Mouse (Mus musculus) midbrain, embryonic 12.5 days (tissue): ENCODE measurements at regions not wholly inside any gene's neighbourhood (a gene's known extent, or its start where the extent isn't known, plus 50 kb on each side); places are given as distances from the start of the nearest gene placed in this dataset.

Experiments
- ATAC-seq: fragments of 200-750 bp; cut with Nextera tagmentation; 2 replicates; pipeline ENCODE4 v1.8.0; 2017; ENCODE audit warnings: low read depth, moderate TSS enrichment, moderate library complexity; ENCODE audit not compliant: low FRiP score
- H3K27ac ChIP-seq: fragments of 300-500 bp; sonication (generic); replicated peaks from 2 replicates; pipeline ENCODE4 v1.5.1; 2016; ENCODE audit warnings: mild to moderate bottlenecking
- H3K27me3 ChIP-seq: fragments of 300-500 bp; sonication (generic); 2 replicates; pipeline ENCODE4 v1.6.1; 2016; ENCODE audit warnings: mild to moderate bottlenecking
- H3K36me3 ChIP-seq: fragments of 300-500 bp; sonication (generic); 2 replicates; pipeline ENCODE4 v1.6.1; 2016
- H3K4me1 ChIP-seq: fragments of 300-500 bp; sonication (generic); 2 replicates; pipeline ENCODE4 v1.6.1; 2016
- H3K4me2 ChIP-seq: fragments of 300-500 bp; sonication (generic); replicated peaks from 2 replicates; pipeline ENCODE4 v1.6.1; 2016; ENCODE audit warnings: mild to moderate bottlenecking, moderate library complexity
- H3K4me3 ChIP-seq: fragments of 300-500 bp; sonication (generic); 2 replicates; pipeline ENCODE4 v1.5.1; 2016; ENCODE audit warnings: mild to moderate bottlenecking
- H3K9ac ChIP-seq: fragments of 300-500 bp; sonication (generic); replicated peaks from 2 replicates; pipeline ENCODE4 v1.6.1; 2016; ENCODE audit warnings: mild to moderate bottlenecking, moderate library complexity
- H3K9me3 ChIP-seq: fragments of 300-500 bp; sonication (generic); 2 replicates; pipeline ENCODE4 v1.6.1; 2016; ENCODE audit warnings: mild to moderate bottlenecking
- WGBS: fragments of 180-500 bp; shearing (Covaris S2); methylation state at CpG from one replicate; pipeline ENCODE4 v1.1.7; 2016; 5-methylcytosine and 5-hydroxymethylcytosine counted together

DNA sequence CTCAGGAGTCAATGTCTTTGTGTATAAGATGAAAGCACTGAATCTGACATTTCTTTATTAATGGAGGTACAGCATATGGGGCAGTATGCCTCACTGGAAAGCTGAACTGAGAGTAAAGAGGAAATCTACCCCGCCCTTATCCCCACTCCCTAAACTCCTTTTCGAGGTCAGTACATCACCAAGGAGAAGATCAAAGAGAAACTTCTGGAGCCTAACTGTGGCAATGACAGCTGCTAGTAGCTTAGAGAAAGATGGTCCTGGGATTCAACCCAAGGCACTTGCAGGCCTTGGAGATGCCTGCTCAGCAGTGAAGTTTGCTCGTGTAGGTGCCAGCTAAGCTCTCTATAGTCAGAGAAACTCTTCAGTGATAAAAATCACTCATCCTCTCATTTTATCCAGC lies 75.8 kb upstream of the Sesn3 start:
- Histone ChIP-seq H3K27me3 (no peaks in the 10 kb centered on the region), H3K4me3 (no peak overlapping the region), H3K27ac (no peak overlapping the region), H3K4me2 (no peak overlapping the region), H3K9me3 (no peaks in the 10 kb centered on the region), H3K36me3 (no peaks in the 10 kb centered on the region), H3K9ac (no peak overlapping the region), H3K4me1 (no peaks in the 10 kb centered on the region)
- WGBS = 76% methylated on average over 3 of the region's 3 CpGs
- ATAC-seq = no peak

DNA sequence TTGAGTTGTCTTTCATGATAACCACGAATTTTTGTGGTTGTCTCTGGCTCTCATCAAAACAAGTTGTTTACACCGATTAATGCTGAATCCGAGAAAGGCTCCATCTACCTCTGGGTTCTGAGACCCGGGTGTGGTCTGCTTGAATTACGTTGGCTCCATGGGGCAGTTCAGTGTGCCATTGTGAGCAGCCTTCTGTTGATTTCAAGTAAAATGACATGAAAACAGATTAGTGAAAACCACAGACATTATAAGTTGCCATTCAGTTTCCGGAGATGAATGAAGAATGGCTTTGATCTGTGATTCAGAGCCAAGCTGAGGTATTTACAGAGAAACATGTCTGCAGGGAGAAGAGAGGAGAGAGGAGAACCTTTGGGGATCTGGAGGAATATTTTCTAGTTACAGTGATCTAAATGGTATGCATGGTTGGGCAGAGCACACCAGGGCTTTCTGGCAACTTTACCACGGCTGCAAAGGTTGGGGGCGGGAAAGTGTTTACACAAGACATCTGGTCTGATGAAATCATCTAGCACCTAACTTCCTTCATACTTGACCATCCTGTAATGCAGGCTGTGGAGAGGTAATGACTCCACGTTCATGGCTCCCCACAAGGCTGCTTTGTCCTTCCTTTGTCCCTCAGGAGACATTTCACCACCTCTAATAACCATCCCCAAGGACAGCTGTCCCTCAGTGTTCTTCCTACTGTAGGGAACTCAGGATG lies 74.7 kb upstream of the Sesn3 start:
- no peak for ATAC-seq
- H3K27ac ChIP-seq = no peak overlapping the region
- H3K36me3 ChIP-seq = no peaks in the 10 kb centered on the region
- H3K9me3 ChIP-seq = no peaks in the 10 kb centered on the region
- H3K4me1 ChIP-seq = no peaks in the 10 kb centered on the region
- no peak overlapping the region for H3K4me2 ChIP-seq
- no peak overlapping the region for H3K9ac ChIP-seq
- no peak overlapping the region for H3K4me3 ChIP-seq
- no peaks in the 10 kb centered on the region for H3K27me3 ChIP-seq
- WGBS = 71% methylated on average over 9 of the region's 9 CpGs

DNA sequence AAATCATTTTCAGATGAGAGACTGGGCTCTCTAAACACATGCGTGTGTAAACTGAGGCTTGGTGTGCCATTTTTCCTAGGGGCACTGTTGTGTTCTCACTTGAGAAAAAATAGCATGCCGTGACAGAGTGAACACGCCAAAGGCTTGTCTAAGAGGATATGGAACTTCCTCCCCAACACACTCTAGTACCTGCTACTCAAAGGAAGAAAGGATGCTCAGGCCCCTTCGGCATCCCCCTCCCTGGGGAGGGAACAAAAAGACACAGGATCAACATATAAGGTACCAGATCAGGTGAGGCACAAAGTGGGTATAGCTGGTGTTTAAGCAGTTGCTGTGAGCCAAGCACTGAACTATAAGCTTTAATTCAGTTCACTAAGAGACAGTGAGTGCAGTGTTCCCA lies 74.0 kb upstream of the Sesn3 start:
- Histone ChIP-seq H3K4me3 (no peak overlapping the region), H3K36me3 (no peaks in the 10 kb centered on the region), H3K4me1 (no peaks in the 10 kb centered on the region), H3K4me2 (no peak overlapping the region), H3K27me3 (no peaks in the 10 kb centered on the region), H3K27ac (no peak overlapping the region), H3K9ac (no peak overlapping the region), H3K9me3 (no peaks in the 10 kb centered on the region)
- no peak for ATAC-seq
- whole genome bisulfite sequencing = 88% methylated on average over 4 of the region's 4 CpGs

DNA sequence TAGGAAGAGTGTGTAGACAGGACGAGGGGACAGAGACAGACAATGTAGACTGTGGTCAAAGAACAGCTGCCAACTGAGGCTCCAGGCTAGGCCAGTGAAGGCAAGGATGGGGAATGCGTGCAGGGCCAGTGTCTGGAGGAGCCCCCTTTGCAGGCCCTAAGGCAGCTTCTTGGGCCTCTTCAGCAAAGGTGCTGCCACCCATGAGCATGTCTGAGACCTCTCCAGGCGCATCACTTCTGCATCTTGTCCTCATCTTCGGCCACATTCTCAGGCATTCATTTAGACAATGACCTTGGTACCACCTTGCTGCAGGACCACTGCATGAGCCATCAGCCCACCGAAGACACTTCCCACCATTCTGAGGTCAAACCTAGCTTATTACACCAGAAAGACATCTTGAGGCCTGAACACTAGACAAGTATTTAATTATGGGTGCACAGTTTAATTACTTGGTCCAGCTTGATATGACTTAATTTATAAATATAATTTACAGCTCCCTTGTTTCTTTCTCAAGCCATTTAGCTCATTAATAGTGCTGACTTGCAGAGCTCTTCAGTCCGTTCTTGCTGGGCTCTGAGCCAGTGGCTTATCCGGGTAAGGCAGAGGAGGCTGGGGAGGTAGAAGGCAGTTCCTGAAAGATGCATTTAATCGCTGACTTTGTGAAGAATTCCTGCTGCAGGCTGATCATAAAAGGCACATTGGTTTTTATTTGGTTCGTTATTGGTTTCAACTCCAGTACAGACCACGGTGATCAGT lies 72.1 kb upstream of the Sesn3 start:
- Histone ChIP-seq H3K27me3 (no peaks in the 10 kb centered on the region), H3K4me3 (no peak overlapping the region), H3K4me1 (no peaks in the 10 kb centered on the region), H3K9ac (no peak overlapping the region), H3K4me2 (no peak overlapping the region), H3K36me3 (no peaks in the 10 kb centered on the region), H3K27ac (no peak overlapping the region), H3K9me3 (no peaks in the 10 kb centered on the region)
- 90% methylated on average over 10 of the region's 10 CpGs for WGBS
- no peak for ATAC-seq

DNA sequence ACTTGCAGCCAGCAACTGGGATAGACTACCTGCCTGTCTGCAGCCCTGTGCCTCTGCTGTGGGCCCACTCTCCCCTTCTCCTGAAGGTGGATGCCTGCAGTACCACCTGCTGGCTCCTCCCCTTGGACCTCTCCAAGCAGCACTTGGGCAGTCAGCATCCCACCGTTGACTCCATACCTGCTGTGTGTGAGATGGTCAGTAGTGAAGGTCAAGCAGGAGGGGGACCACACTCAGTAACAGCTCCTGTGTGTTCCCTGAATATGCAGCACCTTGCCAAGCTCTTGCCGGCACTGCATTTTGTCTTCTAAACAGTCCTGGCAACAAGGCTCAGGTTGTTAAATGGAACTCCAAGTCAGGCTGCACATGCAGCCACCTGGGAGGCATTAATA lies 71.6 kb upstream of the Sesn3 start:
- Histone ChIP-seq H3K9ac (no peak overlapping the region), H3K36me3 (no peaks in the 10 kb centered on the region), H3K27ac (no peak overlapping the region), H3K27me3 (no peaks in the 10 kb centered on the region), H3K4me3 (no peak overlapping the region), H3K4me1 (no peaks in the 10 kb centered on the region), H3K9me3 (no peaks in the 10 kb centered on the region), H3K4me2 (no peak overlapping the region)
- no peak for ATAC-seq
- WGBS = 77% methylated on average over 2 of the region's 2 CpGs

DNA sequence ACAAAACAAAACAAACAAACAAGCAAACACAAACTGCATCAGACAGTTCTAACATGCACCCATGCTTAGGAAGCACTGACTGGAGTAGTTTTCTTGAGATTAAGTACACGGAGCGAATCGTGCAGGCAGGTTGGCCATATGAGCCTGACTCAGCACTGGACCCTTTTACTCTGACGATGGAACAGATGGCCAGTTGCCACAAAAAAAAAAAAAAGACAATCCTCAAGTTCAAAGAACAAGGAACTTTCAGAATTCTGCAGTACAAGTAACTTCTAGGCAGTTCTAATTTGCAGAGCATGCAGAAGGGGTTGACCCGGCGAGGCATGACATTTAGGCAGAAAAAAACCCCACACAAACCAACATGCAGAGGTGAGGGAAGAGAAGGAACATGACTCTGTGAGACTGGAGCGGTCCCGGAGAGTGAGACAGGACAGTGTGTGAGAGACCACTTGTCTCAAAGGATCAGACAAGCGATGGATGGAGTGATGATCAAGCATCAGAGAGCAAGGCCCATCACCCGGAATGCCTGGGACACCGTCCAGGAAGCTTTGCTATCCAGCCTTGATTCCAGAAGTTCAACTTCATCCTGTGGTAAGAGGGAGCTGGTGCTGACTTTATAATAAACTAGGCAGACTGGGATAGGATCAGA lies 71.0 kb upstream of the Sesn3 start:
- Histone ChIP-seq H3K36me3 (no peaks in the 10 kb centered on the region), H3K4me3 (no peak overlapping the region), H3K27me3 (no peaks in the 10 kb centered on the region), H3K9me3 (no peaks in the 10 kb centered on the region), H3K9ac (no peak overlapping the region), H3K4me2 (no peak overlapping the region), H3K27ac (no peak overlapping the region), H3K4me1 (no peaks in the 10 kb centered on the region)
- no peak for ATAC-seq
- 90% methylated on average over 11 of the region's 11 CpGs for WGBS

DNA sequence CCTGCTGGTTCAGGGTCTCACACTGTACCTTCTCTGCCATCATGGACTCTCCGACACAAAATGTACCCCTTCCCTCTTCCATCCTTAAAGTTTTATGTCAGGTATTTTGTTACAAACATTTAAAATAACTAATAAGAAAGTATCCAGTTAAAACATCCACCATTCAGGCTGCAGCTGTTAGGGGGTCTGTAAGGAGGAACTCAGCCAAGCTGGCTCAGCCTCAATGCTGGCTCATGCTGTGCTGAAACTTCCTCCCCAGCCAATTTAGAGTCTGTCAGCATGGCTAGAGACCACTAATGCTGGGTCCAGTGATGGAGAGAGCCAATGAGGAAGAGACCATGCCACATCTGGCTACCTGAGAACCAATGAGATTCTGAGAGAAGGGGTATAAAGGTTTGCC lies 70.0 kb upstream of the Sesn3 start:
- no peak overlapping the region for H3K4me3 ChIP-seq
- no peak overlapping the region for H3K9ac ChIP-seq
- 89% methylated on average over 1 of the region's 1 CpGs for WGBS
- no peak overlapping the region for H3K27ac ChIP-seq
- H3K36me3 ChIP-seq = no peaks in the 10 kb centered on the region
- H3K27me3 ChIP-seq = no peaks in the 10 kb centered on the region
- no peak for ATAC-seq
- no peaks in the 10 kb centered on the region for H3K4me1 ChIP-seq
- no peak overlapping the region for H3K4me2 ChIP-seq
- H3K9me3 ChIP-seq = no peaks in the 10 kb centered on the region

DNA sequence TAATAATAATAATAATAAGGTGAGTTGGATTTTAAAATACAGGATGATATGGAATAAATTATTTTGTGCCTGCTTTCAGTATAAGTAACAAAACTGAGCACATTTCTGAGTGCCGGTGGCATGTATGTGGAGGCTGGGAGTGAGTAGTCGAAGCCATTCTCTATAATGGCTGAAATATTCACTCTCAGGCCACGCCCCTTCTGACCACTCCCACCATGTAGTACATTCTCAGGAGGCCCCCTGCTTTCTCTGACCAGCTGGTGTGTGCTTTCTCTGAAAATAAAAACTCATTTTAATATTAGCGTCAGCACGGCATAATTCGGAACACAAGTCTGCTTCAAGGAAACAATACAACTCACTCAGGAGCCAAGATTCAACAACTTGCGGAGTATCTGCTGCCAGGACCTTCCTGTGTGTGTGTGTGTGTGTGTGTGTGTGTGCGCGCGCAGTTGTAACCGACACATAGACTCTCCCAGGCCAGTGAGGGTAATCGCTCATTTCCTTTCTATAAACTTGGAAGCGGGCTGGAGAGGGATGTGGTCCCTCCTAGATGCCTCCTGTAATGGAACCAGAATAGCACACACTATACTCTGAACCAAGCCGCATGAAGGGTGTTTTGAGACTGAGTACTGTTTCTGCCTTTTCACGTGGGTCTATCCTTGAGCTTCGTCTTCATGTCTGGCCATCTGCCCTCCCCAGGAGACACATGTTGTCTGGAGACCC lies 67.9 kb upstream of the Sesn3 start:
- no peak overlapping the region for H3K9ac ChIP-seq
- no peaks in the 10 kb centered on the region for H3K27me3 ChIP-seq
- H3K4me2 ChIP-seq = no peak overlapping the region
- no peaks in the 10 kb centered on the region for H3K9me3 ChIP-seq
- no peaks in the 10 kb centered on the region for H3K36me3 ChIP-seq
- H3K4me1 ChIP-seq = no peaks in the 10 kb centered on the region
- no peak for ATAC-seq
- H3K4me3 ChIP-seq = no peak overlapping the region
- 88% methylated on average over 16 of the region's 16 CpGs for WGBS
- no peak overlapping the region for H3K27ac ChIP-seq

DNA sequence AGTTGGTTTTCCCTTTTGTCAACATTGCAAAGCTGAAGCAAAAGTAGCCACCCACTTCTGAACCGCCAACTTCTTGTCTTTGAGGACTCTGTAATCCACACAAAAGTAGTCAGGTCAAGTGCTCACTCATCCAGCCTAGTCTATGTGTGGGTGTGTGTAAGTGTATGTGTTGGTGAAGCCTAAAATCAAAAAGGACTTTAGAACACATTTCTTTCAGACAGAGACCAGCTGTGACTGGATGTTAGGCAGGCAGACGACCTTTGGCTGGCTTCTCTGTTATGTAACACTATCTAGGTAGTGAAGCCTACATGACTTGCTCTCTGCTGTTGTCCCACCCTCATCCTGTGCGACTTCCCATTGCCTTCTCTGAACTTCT lies 67.3 kb upstream of the Sesn3 start:
- H3K27me3 ChIP-seq = no peaks in the 10 kb centered on the region
- H3K4me2 ChIP-seq = no peak overlapping the region
- no peaks in the 10 kb centered on the region for H3K9me3 ChIP-seq
- no peak overlapping the region for H3K4me3 ChIP-seq
- H3K4me1 ChIP-seq = no peaks in the 10 kb centered on the region
- H3K9ac ChIP-seq = no peak overlapping the region
- no peak overlapping the region for H3K27ac ChIP-seq
- 86% methylated on average over 3 of the region's 3 CpGs for WGBS
- no peaks in the 10 kb centered on the region for H3K36me3 ChIP-seq
- ATAC-seq = no peak

DNA sequence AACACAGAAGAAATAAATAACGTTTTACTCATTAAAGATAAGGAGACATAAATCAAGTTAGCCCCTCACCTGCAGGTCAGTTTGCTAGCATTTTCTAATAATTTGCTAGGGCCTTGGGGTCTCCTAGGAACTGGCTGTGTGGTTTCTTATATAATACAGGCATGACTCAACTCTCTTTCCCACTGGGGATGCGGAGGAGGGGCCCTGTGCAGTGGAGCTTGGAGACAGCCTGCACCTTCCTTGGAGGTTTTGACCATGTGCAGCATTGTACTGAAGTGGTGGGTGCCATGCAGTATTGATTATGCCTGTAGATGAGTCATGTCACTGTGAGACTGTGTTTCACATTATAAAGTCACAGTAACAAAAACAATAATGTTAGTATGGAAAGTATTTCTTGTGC lies 61.6 kb upstream of the Sesn3 start:
- H3K27ac ChIP-seq = no peak overlapping the region
- no peak for ATAC-seq
- 74% methylated on average over 2 of the region's 2 CpGs for WGBS
- no peak overlapping the region for H3K9ac ChIP-seq
- H3K4me2 ChIP-seq = no peak overlapping the region
- no peaks in the 10 kb centered on the region for H3K27me3 ChIP-seq
- no peak overlapping the region for H3K4me3 ChIP-seq
- H3K9me3 ChIP-seq = no peaks in the 10 kb centered on the region
- H3K36me3 ChIP-seq = no peaks in the 10 kb centered on the region
- H3K4me1 ChIP-seq = 0 out of 2 replicates have a peak, but pooled peaks cover 2% of the 10 kb centered on the region

DNA sequence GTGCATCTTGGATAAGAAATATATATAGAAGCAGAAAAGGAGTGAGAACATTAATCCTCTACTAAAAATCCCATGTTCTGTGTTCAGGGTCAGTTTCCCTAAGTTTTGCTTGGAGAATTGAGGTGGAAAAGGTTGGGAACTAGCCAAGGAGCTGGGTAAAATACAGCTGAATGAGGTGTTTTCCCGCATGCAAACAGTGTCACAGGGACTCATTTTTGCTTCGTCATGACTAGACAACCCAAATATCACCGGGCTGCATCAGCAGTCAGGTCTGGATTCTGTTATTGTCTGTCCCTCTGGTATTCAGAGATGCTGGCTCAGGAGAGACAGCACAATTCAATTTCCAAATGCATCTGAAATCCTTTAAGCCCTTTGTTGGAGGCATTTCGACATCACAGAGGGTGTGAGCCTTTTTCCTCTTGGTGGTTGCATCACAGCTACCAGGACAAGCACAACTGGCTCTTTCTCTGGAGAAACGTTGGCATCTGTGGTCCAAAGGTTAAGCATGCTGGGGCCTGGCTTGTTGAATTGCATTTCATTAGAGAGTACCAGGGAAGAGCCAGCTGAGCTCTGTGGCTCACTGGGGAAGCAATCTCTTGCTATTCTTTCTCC lies 59.6 kb upstream of the Sesn3 start:
- H3K27ac ChIP-seq = 0 out of 2 replicates have a peak overlapping the region, but pooled peaks have one; percentile 4
- H3K4me3 ChIP-seq = no peak overlapping the region
- H3K36me3 ChIP-seq = no peaks in the 10 kb centered on the region
- no peak overlapping the region for H3K9ac ChIP-seq
- H3K4me1 ChIP-seq = 0 out of 2 replicates have a peak, but pooled peaks cover 2% of the 10 kb centered on the region
- 56% methylated on average over 5 of the region's 5 CpGs for WGBS
- no peak overlapping the region for H3K4me2 ChIP-seq
- no peaks in the 10 kb centered on the region for H3K27me3 ChIP-seq
- ATAC-seq = no peak
- no peaks in the 10 kb centered on the region for H3K9me3 ChIP-seq
